Mouse (Mus musculus) inflammation-experienced regulatory T-cells (primary cell): Measurements from ENCODE around the gene Det1. TPM values are rescaled to one million over a fixed set of nuclear protein-coding genes. Genes with fewer than 3 reads are reported as not detected.

Source experiments
- polyA plus RNA-seq, 2 experiments: library from polyadenylated mRNA; unstranded; fragments of 100-300 nt; shearing (Covaris generic); gene quantifications; one replicate each; pipeline ENCODE4 v1.2.1; 2017

The Det1 gene
- polyA plus RNA-seq: 10 to 100 TPM; 20.4 to 26.8 TPM

GRCm38 (mm10) chr7:78846737-78847434 is at the start of gene Det1:
Gene Det1 (minus strand): TSS chr7:78847263.

GRCm38 (mm10) chr7:78895653-78896333 is 48.7 kb upstream of the Det1 start, which contains the start of gene Aen:
Gene Aen (plus strand): TSS chr7:78895854.

GRCm38 (mm10) chr7:78782639-78783581 is 64.2 kb downstream of the Det1 start, which contains the start of the genes Mrps11 and Mrpl46:
Gene Mrps11 (plus strand): TSS chr7:78783119.
Gene Mrpl46 (minus strand): TSS chr7:78783531.

Other genes with a start within 250 kb of the Det1 start
- gene Ntrk3, start 109.3 kb downstream of the Det1 start, polyA plus RNA-seq: 10 to 100 TPM in 1 of 2 experiments, 1 to 10 TPM in 1; 6.8 to 18.2 TPM
- 10 to 100 TPM; 43.4 to 47.7 TPM for gene Mrps11, start 64.1 kb downstream of the Det1 start, polyA plus RNA-seq
- gene Mrpl46, start 63.7 kb downstream of the Det1 start, polyA plus RNA-seq: 10 to 100 TPM; 47.9 to 53.1 TPM
- gene Aen, start 48.6 kb upstream of the Det1 start, polyA plus RNA-seq: 10 to 100 TPM; 32.4 to 42.7 TPM
- gene Isg20, start 66.2 kb upstream of the Det1 start, polyA plus RNA-seq: 100 to 1,000 TPM in 1 of 2 experiments, 10 to 100 TPM in 1; 68.1 to 104 TPM
- under 1 TPM; 0.04 to 0.13 TPM for gene Acan, start 206.2 kb upstream of the Det1 start, polyA plus RNA-seq